Comparison of ENCODE assay signal across 22 mouse cellular contexts in genomic region chr5:105354041-105354440, GRCm38 (mm10).
A peak's percentile ranks its signal among the peaks of the same experiment; 100 is the strongest.
DNase-seq lines count a peak whose midpoint lies in the region; ATAC-seq and TF ChIP-seq lines count a peak whose summit lies in the region.
"Had no signal": no experiment of that assay in that cellular context is flagged by ENCODE, and none has a peak within 500 bp of the region (broad histone marks: within the 10 kb centered on the region; RNA-seq: fewer than 3 reads in every experiment).

No protein-coding gene starts in this region.

- H3K4me3 ChIP-seq in liver, postnatal 0 days (ENCODE audit: low read depth, low read length) = no peak overlapping the region
- no peak overlapping the region for H3K4me3 ChIP-seq in macrophage (ENCODE audit: inconsistent target)
- H3K4me3 ChIP-seq: embryonic facial prominence, embryonic 10.5 days; erythroblast, embryonic 14.5 days; gastrocnemius, adult 2 months; hindbrain, embryonic 12.5 days; limb, embryonic 13.5 days had no signal

- WGBS in liver, postnatal 0 days (ENCODE audit: insufficient replicate concordance) = 38% methylated on average over 1 of the region's 1 CpGs
- 13% methylated on average over 1 of the region's 1 CpGs for WGBS in macrophage (ENCODE audit: missing documents)

- ATAC-seq in liver, postnatal 0 days = no peak
- ATAC-seq: forebrain, embryonic 16.5 days; midbrain, embryonic 16.5 days had no signal

- H3K4me1 ChIP-seq in liver, postnatal 0 days (ENCODE audit: insufficient read depth) = no peaks in the 10 kb centered on the region
- H3K4me1 ChIP-seq: embryonic facial prominence, embryonic 10.5 days; hindbrain, embryonic 12.5 days; limb, embryonic 13.5 days had no signal

- no peaks in the 10 kb centered on the region for H3K36me3 ChIP-seq in liver, postnatal 0 days (replicated peaks; ENCODE audit: insufficient read depth, low read length)
- no peaks in the 10 kb centered on the region for H3K36me3 ChIP-seq in macrophage (ENCODE audit: inconsistent target)
- H3K36me3 ChIP-seq: embryonic facial prominence, embryonic 10.5 days; hindbrain, embryonic 12.5 days; limb, embryonic 13.5 days had no signal

- no peak overlapping the region for H3K9ac ChIP-seq in liver, postnatal 0 days (replicated peaks)
- H3K9ac ChIP-seq: hindbrain, embryonic 12.5 days; limb, embryonic 13.5 days had no signal

- 0 out of 2 replicates have a peak overlapping the region, but pooled peaks have one; percentile 12 for H3K27ac ChIP-seq in liver, postnatal 0 days (ENCODE audit: low read depth)
- H3K27ac ChIP-seq in macrophage = 0 out of 2 replicates have a peak overlapping the region, but pooled peaks have one; percentile 3
- H3K27ac ChIP-seq: embryonic facial prominence, embryonic 10.5 days; gastrocnemius, adult 2 months; hindbrain, embryonic 12.5 days; limb, embryonic 13.5 days had no signal

- H3K9me3 ChIP-seq in liver, postnatal 0 days (ENCODE audit: low read length) = no peaks in the 10 kb centered on the region
- H3K9me3 ChIP-seq: embryonic facial prominence, embryonic 10.5 days; hindbrain, embryonic 12.5 days; limb, embryonic 13.5 days had no signal

- no peak overlapping the region for H3K4me2 ChIP-seq in liver, postnatal 0 days (ENCODE audit: low read depth, low read length)
- H3K4me2 ChIP-seq: hindbrain, embryonic 12.5 days; limb, embryonic 13.5 days had no signal

- H3K27me3 ChIP-seq in liver, postnatal 0 days (ENCODE audit: insufficient read depth, low read length) = no peaks in the 10 kb centered on the region
- H3K27me3 ChIP-seq: hindbrain, embryonic 12.5 days; limb, embryonic 13.5 days had no signal

- peak; percentile 40; the same call in 1 of the 2 replicates for TF ChIP-seq EP300 in liver, postnatal 0 days (IDR thresholded peaks at IDR 0.05; ENCODE audit: low read depth)

- DNase-seq in liver, postnatal 0 days = no peak
- no peak for DNase-seq in liver
- DNase-seq in CD4-positive, CD25-positive, alpha-beta regulatory T cell, adult 2 months (ENCODE audit: low read depth, low spot score) = peak; percentile 42
- DNase-seq in NIH3T3 (ENCODE audit: low read depth) = peak; percentile 37
- DNase-seq in frontal cortex, adult 2 months (ENCODE audit: extremely low spot score in 1 of 2, low spot score in 1 of 2) = no peak
- DNase-seq in left cerebral cortex, postnatal 10 days (ENCODE audit: extremely low spot score in 1 of 2, low spot score in 2 of 2) = no peak
- DNase-seq: adrenal gland, adult 8-10 months; cerebellum, adult 11 months; cerebellum, postnatal 14 days; gastrocnemius, adult 2 months; kidney, adult 11 months; kidney, postnatal 10 days; lung, adult 18-20 months; spleen, adult 18-20 months; thymus, adult 2 months had no signal

- intact Hi-C loops in left cerebral cortex, postnatal 10 days (cut with DNase I) = no loop called here

- H3K79me2 ChIP-seq in macrophage (ENCODE audit: inconsistent target) = no peaks in the 10 kb centered on the region

- no peak for TF ChIP-seq CTCF in liver, postnatal 0 days (IDR thresholded peaks at IDR 0.05; ENCODE audit: low read depth)

Comparison
In these comparisons a context has a peak if more than half of its experiments do, and no peak if none do; other contexts are left out.
1. DNase-seq: peak in CD4-positive, CD25-positive, alpha-beta regulatory T cell, adult 2 months (single experiment) and NIH3T3 (single experiment); none in liver, postnatal 0 days (single experiment), liver (single experiment), frontal cortex, adult 2 months (0 of 2) and left cerebral cortex, postnatal 10 days (0 of 2).